Mouse (Mus musculus): ENCODE data around the gene Gpatch11.

The Gpatch11 gene

GRCm38 (mm10) chr17:78891020-78891419 lies 55.7 kb downstream of the Gpatch11 start:
- no peak for DNase-seq (ENCODE audit: extremely low read depth, low read depth, low spot score)

GRCm38 (mm10) chr17:78894991-78895390 lies 59.6 kb downstream of the Gpatch11 start:
- no peak for DNase-seq (ENCODE audit: extremely low read depth, low read depth, low spot score)

- no peak for DNase-seq (ENCODE audit: extremely low read depth, low read depth, low spot score)
Measured at GRCm38 (mm10) chr17:78895394-78895793, 60.0 kb downstream of the Gpatch11 start.

Data from fat pad, adult 2 months (tissue).